Mouse (Mus musculus) heart, adult 2 months (tissue): ENCODE data around the gene Hs3st1.

ENCODE experiments used
- CTCF ChIP-seq: fragments of 200-600 bp; IDR thresholded peaks from 2 replicates; pipeline ENCODE4 v1.8.1; 2022; ENCODE audit warnings: antibody characterized with exemption, mild to moderate bottlenecking, moderate library complexity
- EP300 ChIP-seq: fragments of 200-500 bp; IDR thresholded peaks from 2 replicates; pipeline ENCODE4 v1.6.1; 2011; ENCODE audit warnings: low read depth, low read length, control low read depth; ENCODE audit not compliant: insufficient read depth
- POLR2A ChIP-seq: fragments of 200-500 bp; IDR thresholded peaks from 2 replicates; pipeline ENCODE4 v1.6.1; 2011; ENCODE audit warnings: mild to moderate bottlenecking, low read depth, low read length, control low read depth; ENCODE audit not compliant: insufficient read depth

- TF ChIP-seq CTCF (no peak), POLR2A (no peak), EP300 (no peak)
Observed at GRCm38 (mm10) chr5:39620206-39620866, 134.9 kb downstream of the Hs3st1 start.
